Mouse (Mus musculus) neural tube, embryonic 14.5 days (tissue): ENCODE measurements around the gene Spock1. TPM values are rescaled to one million over a fixed set of nuclear protein-coding genes. Genes with fewer than 3 reads are reported as not detected.

Experiments used
- ATAC-seq: fragments of 200-750 bp; cut with Nextera tagmentation; 2 replicates; pipeline ENCODE4 v1.8.0; 2017; ENCODE audit warnings: low read depth, mild to moderate bottlenecking, moderate TSS enrichment, moderate library complexity
- H3K27ac ChIP-seq: fragments of 300-500 bp; sonication (generic); 2 replicates; pipeline ENCODE4 v1.5.1; 2014; ENCODE audit warnings: low read depth, mild to moderate bottlenecking, control low read depth, low read length, moderate library complexity, mixed read lengths
- H3K27me3 ChIP-seq: fragments of 300-500 bp; sonication (generic); 2 replicates; pipeline ENCODE4 v1.6.1; 2014; ENCODE audit warnings: low read length; ENCODE audit not compliant: control insufficient read depth, insufficient read depth
- H3K36me3 ChIP-seq: fragments of 300-500 bp; sonication (generic); 2 replicates; pipeline ENCODE4 v1.6.1; 2014; ENCODE audit warnings: low read length, mixed read lengths; ENCODE audit not compliant: control insufficient read depth, insufficient read depth
- H3K4me1 ChIP-seq: fragments of 300-500 bp; sonication (generic); 2 replicates; pipeline ENCODE4 v1.6.1; 2014; ENCODE audit warnings: low read length; ENCODE audit not compliant: control insufficient read depth, insufficient read depth
- H3K4me2 ChIP-seq: fragments of 300-500 bp; sonication (generic); 2 replicates; pipeline ENCODE4 v1.6.1; 2014; ENCODE audit warnings: mild to moderate bottlenecking, low read depth, low read length, control low read depth
- H3K4me3 ChIP-seq: fragments of 300-500 bp; sonication (generic); 2 replicates; pipeline ENCODE4 v1.5.1; 2014; ENCODE audit warnings: low read depth, low read length, control low read depth, mixed read lengths
- H3K9ac ChIP-seq: fragments of 300-500 bp; sonication (generic); replicated peaks from 2 replicates; pipeline ENCODE4 v1.6.1; 2014; ENCODE audit warnings: low read depth, mild to moderate bottlenecking, control low read depth, low read length, mixed read lengths
- H3K9me3 ChIP-seq: fragments of 300-500 bp; sonication (generic); 2 replicates; pipeline ENCODE4 v1.6.1; 2016; ENCODE audit warnings: low read length; ENCODE audit not compliant: control insufficient read depth
- WGBS: fragments of 180-500 bp; shearing (Covaris S2); extraction: QIAGEN DNeasy Blood & Tissue Kit; methylation state at CpG from one replicate; pipeline ENCODE4 v1.1.7; 2014; 5-methylcytosine and 5-hydroxymethylcytosine counted together
- polyA plus RNA-seq: library from polyadenylated mRNA; unstranded; fragments of >200 nt; fragmentation: Nextera tagmentation; extraction: Ambion mirVana; gene quantifications from 2 replicates; pipeline ENCODE4 v1.2.1, GENCODE M21; 2014

Spock1 gene
- polyA plus RNA-seq, 1 experiment from 2014 or later = 157 TPM

DNA sequence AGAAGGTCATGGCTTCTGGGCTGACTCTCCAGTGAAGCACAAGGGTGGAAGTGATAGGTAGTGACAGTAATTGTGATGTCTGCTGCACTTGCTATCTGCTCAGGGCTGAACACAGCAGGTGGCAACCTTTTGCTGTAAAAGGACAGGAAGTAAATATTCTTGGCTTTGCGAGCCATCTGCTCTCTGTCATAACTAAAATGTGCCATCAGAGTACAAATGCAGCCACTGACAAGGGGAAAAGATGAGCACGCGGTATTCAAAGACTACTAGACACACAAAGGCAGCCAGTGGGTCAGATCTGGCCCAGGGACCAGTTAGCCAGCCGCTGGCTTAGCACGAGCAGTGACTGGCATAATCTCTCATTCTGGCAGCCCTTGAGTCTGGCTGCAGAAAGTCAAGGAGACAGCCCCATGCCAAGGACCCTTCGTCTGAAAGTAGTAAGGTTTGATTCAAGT, 126.0 kb downstream of the Spock1 start:
- Histone ChIP-seq H3K4me2 (no peak overlapping the region), H3K4me1 (no peaks in the 10 kb centered on the region), H3K36me3 (no peaks in the 10 kb centered on the region), H3K4me3 (no peak overlapping the region), H3K27ac (no peak overlapping the region), H3K9ac (no peak overlapping the region), H3K27me3 (no peaks in the 10 kb centered on the region), H3K9me3 (no peaks in the 10 kb centered on the region)
- ATAC-seq = no peak
- WGBS = 74% methylated on average over 6 of the region's 6 CpGs

DNA sequence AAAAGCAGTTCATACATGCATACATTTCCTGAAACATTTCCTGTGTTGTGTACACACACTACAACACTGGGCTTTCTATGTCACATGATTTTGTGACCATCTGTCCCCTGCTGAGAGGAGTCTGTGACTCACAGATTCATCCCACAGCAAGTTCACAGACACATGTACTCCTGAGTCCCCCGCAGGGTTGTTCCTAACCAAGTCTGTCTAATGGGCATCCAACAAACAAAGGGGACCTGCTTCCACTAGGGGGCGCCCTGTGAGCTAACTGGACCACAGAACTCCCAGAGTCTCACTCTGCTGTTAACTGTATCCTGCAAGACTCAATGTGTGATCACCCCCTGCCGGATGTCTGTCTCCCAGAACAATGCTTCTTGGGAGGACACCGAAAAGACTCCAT, 129.0 kb downstream of the Spock1 start:
- no peak for ATAC-seq
- no peaks in the 10 kb centered on the region for H3K27me3 ChIP-seq
- no peak overlapping the region for H3K9ac ChIP-seq
- H3K4me3 ChIP-seq = no peak overlapping the region
- H3K4me2 ChIP-seq = no peak overlapping the region
- H3K9me3 ChIP-seq = no peaks in the 10 kb centered on the region
- no peaks in the 10 kb centered on the region for H3K36me3 ChIP-seq
- no peak overlapping the region for H3K27ac ChIP-seq
- H3K4me1 ChIP-seq = no peaks in the 10 kb centered on the region
- 78% methylated on average over 4 of the region's 4 CpGs for WGBS

DNA sequence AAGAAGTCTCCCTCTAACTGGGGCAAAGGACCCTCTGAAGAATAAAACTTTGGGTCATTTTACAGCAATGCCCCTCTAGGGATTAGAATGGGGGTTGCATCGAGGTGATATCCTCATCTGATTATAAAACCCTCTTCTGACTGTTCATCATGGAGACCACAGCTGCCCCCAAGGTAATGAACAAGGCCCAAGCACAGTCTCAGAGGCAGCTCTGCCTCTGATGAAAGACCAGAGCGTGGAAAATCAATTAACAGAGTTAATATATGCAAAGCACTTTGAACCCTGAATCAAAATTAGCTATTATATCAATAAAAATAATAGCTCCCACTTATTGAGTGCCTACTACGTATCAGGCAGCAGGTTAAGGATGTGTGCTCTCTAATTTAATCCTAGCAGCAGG, 129.6 kb downstream of the Spock1 start:
- Histone ChIP-seq H3K36me3 (no peaks in the 10 kb centered on the region), H3K27ac (no peak overlapping the region), H3K27me3 (no peaks in the 10 kb centered on the region), H3K4me1 (no peaks in the 10 kb centered on the region), H3K9ac (no peak overlapping the region), H3K4me3 (no peak overlapping the region), H3K4me2 (no peak overlapping the region), H3K9me3 (no peaks in the 10 kb centered on the region)
- WGBS = 23% methylated on average over 3 of the region's 3 CpGs
- ATAC-seq = no peak

DNA sequence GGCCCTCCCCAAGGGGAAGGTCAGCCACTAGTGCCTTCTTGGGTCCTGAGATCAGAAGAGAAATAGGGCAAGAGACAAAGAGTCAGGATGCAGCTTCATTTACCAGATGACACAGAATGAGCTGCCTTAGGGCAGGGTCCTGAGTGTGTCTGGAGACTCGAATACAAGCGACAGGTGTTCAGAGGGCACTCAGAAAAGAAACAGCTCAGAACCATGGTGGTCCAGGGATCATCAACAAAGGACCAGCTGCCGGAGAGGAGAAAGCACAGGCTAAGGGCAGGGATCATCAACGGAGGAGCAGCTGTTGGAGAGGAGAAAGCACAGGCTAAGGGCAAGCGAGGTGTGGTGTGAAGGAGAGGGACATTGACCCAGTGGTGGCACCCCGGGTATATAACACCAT, 136.1 kb downstream of the Spock1 start:
- no peaks in the 10 kb centered on the region for H3K27me3 ChIP-seq
- no peak overlapping the region for H3K27ac ChIP-seq
- no peaks in the 10 kb centered on the region for H3K36me3 ChIP-seq
- H3K4me3 ChIP-seq = no peak overlapping the region
- H3K4me1 ChIP-seq = no peaks in the 10 kb centered on the region
- H3K9me3 ChIP-seq = no peaks in the 10 kb centered on the region
- 74% methylated on average over 6 of the region's 6 CpGs for WGBS
- no peak overlapping the region for H3K4me2 ChIP-seq
- H3K9ac ChIP-seq = no peak overlapping the region
- ATAC-seq = no peak

DNA sequence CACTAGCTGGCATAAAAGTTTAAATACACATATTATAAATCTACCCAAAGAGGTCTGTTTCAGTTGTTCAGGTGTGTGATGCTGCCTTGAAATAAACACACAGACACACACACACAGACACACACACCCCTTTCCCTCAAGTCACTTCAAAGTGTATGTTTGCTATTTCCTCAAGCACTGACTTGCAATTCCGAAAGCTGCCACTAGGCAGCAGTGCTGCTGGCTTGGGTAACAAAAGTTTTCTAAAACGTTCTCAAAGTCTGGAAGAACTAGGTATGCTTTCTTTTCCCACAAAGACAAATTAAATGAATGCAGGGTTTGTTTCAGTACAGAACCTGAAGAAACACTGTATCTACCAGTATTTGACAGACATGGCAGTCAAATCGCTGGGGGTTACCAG, 141.4 kb downstream of the Spock1 start:
- no peaks in the 10 kb centered on the region for H3K4me1 ChIP-seq
- no peaks in the 10 kb centered on the region for H3K27me3 ChIP-seq
- no peaks in the 10 kb centered on the region for H3K36me3 ChIP-seq
- H3K27ac ChIP-seq = no peak overlapping the region
- no peak overlapping the region for H3K4me2 ChIP-seq
- ATAC-seq = no peak
- H3K4me3 ChIP-seq = no peak overlapping the region
- WGBS = 72% methylated on average over 3 of the region's 3 CpGs
- H3K9ac ChIP-seq = no peak overlapping the region
- no peaks in the 10 kb centered on the region for H3K9me3 ChIP-seq

DNA sequence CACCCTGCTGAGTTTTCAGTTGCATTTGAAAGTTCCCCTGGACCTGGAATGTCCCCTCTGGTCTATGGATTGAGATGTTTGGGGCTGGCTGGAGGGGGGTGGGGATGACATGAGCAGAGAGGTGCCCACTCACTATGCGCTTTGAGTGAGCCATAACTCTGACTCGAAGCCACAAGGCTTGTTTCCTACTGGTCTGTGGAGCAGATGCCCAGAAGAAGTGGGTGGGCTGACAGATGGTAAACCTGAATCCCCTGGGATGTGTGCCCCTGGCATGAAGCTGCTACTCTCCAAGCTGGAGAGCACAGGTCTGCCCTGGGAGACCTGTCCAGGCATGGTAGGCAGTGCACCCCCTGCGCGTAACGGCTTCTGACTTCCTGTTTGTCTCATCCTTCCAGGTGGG, 147.0 kb downstream of the Spock1 start:
- no peaks in the 10 kb centered on the region for H3K4me1 ChIP-seq
- WGBS = 91% methylated on average over 5 of the region's 5 CpGs
- H3K9me3 ChIP-seq = no peaks in the 10 kb centered on the region
- no peak overlapping the region for H3K4me2 ChIP-seq
- H3K27ac ChIP-seq = no peak overlapping the region
- H3K4me3 ChIP-seq = no peak overlapping the region
- H3K36me3 ChIP-seq = no peaks in the 10 kb centered on the region
- ATAC-seq = no peak
- H3K9ac ChIP-seq = no peak overlapping the region
- H3K27me3 ChIP-seq = no peaks in the 10 kb centered on the region

DNA sequence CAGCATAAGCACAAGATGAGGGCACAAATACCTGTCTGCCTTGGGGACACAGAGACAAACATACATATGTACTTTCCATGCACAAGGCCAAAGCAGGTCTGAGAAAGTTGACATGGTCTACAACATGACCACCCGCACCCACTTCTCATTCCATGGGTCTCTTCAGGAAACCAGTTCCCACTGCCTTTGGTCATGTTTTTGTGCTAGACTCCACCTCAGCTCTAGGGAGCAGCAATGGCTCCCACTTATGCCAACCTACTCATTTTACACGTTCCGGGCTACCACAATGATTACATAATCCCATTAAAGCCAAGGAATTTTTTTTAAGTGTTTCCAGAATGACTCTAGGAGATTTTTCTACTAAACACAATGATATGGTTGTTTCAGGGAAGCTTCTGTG, 147.5 kb downstream of the Spock1 start:
- no peaks in the 10 kb centered on the region for H3K36me3 ChIP-seq
- H3K9me3 ChIP-seq = no peaks in the 10 kb centered on the region
- no peaks in the 10 kb centered on the region for H3K27me3 ChIP-seq
- H3K4me3 ChIP-seq = no peak overlapping the region
- no peak for ATAC-seq
- WGBS = 92% methylated on average over 3 of the region's 3 CpGs
- no peak overlapping the region for H3K4me2 ChIP-seq
- H3K4me1 ChIP-seq = no peaks in the 10 kb centered on the region
- H3K27ac ChIP-seq = no peak overlapping the region
- no peak overlapping the region for H3K9ac ChIP-seq

DNA sequence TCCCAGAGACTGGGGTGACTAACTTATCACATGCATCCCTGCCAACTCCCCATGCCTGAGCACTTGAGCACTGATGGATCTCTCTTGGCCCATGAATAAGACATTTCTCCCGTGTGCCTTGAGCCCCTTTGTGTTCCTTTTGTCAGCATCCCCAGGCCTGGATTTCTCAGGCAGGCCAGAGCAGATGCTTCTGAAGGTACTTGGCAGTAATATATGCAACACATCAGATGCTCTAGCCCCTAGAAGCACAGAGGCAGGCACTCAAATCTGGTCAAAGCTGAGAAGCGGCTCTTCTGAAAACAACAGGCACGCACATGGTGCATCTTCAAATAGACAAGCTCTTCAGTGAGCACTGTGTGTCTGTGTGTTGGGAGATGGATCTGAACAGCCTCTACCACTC, 151.8 kb downstream of the Spock1 start:
- ATAC-seq = no peak
- Histone ChIP-seq H3K27ac (no peak overlapping the region), H3K4me3 (no peak overlapping the region), H3K36me3 (no peaks in the 10 kb centered on the region), H3K4me1 (no peaks in the 10 kb centered on the region), H3K9ac (no peak overlapping the region), H3K27me3 (no peaks in the 10 kb centered on the region), H3K9me3 (no peaks in the 10 kb centered on the region), H3K4me2 (no peak overlapping the region)
- WGBS = 57% methylated on average over 3 of the region's 3 CpGs

DNA sequence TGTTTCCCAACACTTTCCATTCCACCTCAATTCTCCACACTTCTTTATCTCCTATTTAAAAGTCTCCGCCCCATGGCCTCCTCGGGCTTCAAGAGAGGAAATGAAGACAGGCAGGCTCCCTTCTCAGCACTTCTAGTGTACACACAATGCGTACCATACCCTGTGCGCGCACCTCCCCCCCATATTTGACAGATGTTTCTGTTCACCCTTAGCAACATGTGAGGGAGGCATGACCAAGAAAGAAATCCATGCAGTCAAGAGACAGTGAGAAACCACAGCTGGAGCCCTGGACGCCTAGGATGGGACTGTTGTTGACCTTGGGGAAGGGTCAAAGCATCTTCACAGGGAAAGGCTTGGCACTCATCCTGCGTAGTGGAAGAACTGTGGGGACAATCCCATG, 157.3 kb downstream of the Spock1 start:
- no peak overlapping the region for H3K27ac ChIP-seq
- no peak overlapping the region for H3K4me3 ChIP-seq
- ATAC-seq = no peak
- H3K9ac ChIP-seq = no peak overlapping the region
- H3K4me1 ChIP-seq = no peaks in the 10 kb centered on the region
- no peaks in the 10 kb centered on the region for H3K27me3 ChIP-seq
- WGBS = 78% methylated on average over 7 of the region's 7 CpGs
- no peak overlapping the region for H3K4me2 ChIP-seq
- no peaks in the 10 kb centered on the region for H3K9me3 ChIP-seq
- H3K36me3 ChIP-seq = no peaks in the 10 kb centered on the region

DNA sequence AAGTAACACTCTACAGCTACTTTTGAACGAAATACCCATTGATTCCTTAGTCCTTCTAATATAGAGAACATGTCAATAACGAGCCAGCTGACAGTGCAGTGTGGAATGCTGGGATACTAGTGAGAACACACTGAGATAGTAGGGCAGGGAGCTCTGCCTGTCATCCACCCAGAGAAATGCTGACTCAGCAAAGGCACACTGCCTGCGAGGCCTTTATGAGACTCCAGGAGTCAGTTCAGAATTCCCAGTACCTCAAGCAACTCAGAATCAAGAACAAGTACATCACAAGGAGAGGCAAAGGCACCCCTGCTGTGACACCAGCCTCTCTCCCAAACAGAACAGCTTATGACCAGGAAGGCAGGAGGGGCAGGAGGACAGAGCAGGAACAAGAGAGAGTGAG, 163.5 kb downstream of the Spock1 start:
- Histone ChIP-seq H3K9me3 (no peaks in the 10 kb centered on the region), H3K27me3 (no peaks in the 10 kb centered on the region), H3K4me2 (no peak overlapping the region), H3K36me3 (no peaks in the 10 kb centered on the region), H3K27ac (no peak overlapping the region), H3K9ac (no peak overlapping the region), H3K4me1 (peaks cover 2% of the 10 kb centered on the region; the same call in 1 of the 2 replicates), H3K4me3 (no peak overlapping the region)
- 72% methylated on average over 3 of the region's 3 CpGs for WGBS
- no peak for ATAC-seq
